Mouse (Mus musculus) T-cell, adult 2 months (primary cell): Measurements from ENCODE around the gene Txlng.
"Not testable (repeated sequence)": the region's sequence is repeated elsewhere in the genome, so short reads cannot be mapped to it uniquely, and the experiment has no call there.

Source experiments
- DNase-seq: peaks from one replicate; pipeline ENCODE4 v3.0.0; 2022; ENCODE audit warnings: low spot score

Gene Txlng

GRCm38 (mm10) chrX:162829203-162829708 is at the start of gene Txlng:
Txlng (minus strand) TSS chrX:162829454.
- peak; percentile 96 for DNase-seq

GRCm38 (mm10) chrX:162878236-162878635 is 49.0 kb upstream of the Txlng start:
- no peak for DNase-seq

DNA sequence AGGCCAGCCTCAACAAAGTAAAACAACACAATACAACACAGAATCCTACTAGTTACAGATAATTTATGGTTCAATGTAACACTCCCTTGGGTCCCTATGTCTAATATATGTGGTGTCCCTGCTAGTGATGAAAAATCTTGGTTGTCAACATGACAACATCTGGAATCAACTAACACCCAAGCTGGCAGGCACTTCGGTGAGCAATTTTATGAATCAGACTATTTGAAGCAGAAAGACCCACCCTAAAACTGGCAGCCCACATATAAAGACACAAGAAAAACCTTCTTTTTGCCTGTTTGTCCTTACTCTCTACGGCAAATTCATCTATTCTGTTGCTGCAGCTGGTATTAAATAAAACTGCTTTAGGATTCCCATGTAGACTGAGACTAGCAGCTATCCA is 44.5 kb upstream of the Txlng start:
- DNase-seq: no peak

GRCm38 (mm10) chrX:162871734-162872517 is 42.7 kb upstream of the Txlng start:
- peak; percentile 18 for DNase-seq

GRCm38 (mm10) chrX:162868294-162868965 is 39.2 kb upstream of the Txlng start:
- peak; percentile 11 for DNase-seq

DNA sequence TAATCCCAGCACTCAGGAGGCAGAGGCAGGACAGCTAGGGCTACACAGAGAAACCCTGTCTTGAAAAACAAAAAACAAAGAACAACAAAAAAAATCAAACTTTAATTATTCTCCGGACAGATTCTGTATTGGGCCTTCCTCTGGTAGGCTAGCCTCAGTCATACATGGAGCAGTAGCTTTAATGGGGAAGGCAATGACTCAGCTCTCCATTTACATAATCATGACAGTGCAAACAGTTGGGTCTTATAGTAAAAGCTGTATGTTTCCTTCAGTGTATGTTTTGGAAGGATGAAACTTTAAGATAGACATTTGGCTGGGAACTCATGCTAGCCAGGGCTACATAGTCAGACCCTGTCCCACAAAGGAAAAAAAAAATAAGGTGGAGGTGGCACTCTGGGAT is 19.4 kb upstream of the Txlng start:
- DNase-seq: no peak

DNA sequence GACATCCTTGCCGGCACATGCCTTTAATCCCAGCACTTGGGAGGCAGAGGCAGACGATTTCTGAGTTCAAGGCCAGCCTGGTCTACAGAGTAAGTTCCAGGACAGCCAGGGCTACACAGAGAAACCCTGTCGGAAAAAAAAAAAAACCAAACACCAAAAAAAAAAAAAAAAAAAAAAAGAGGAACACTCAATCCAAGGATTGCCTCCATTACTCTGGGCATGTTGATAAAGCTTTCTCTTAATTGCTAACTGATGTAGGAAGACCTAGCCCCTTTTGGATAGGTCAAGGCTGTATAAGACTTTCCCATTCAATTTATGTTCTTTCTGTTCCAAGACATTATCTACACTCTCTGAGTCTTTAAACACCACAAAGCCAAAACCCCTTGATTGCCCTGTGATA is 16.3 kb upstream of the Txlng start:
- DNase-seq: no peak

DNA sequence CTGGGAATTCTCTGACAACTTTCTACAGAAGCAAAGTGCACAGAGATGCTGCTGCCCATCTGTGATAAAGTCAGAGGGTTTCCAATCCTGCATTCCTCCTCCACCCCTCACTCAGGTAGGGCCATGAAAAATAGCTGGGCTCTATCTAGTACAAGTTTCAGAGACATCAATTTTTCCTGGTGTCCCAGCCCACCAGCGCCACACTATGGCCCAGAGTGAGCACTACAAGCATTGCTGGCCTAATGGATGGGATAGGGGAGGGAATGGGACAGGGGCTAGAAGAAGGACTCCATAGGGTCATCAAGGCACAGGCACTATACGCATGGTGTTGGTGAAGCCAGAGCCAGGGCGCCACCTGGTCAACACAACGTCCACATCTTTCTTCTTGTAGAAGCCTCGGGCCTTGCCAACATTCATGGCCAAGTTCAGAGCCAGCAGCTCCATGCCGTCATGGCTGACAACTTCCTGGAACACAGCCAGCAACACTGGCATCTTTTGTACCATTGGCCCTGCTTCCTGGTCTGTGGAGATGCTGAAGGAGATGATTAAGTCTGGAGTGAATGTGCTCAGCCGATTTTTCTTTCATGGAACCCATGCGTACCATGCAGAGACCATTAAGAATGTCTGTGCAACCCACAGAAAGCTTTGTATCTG is 15.3 kb upstream of the Txlng start:
- no peak for DNase-seq

- DNase-seq: no peak
Observed at GRCm38 (mm10) chrX:162832101-162832500, 2.8 kb upstream of the Txlng start.

DNA sequence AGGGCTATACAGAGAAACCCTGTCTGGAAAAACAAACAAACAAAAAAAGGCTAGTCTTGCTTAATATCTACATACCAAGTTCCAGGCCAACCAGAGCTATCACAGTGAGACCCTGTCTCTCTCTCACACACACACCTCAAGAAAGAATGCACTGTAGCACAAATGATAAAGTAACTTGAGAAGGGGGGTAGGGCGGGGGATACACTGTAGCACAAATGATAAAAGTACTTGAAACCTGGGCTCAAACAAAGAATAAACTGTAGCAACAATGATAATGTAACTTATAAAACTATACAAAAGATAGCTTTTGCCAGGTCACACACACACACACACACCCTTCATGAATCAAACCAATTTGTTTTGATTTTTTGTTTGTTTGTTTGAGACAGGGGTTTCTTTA is 2.3 kb upstream of the Txlng start:
- DNase-seq: no peak

GRCm38 (mm10) chrX:162831036-162831435 is 1.8 kb upstream of the Txlng start:
- no peak for DNase-seq

- not testable (repeated sequence) for DNase-seq
Observed at GRCm38 (mm10) chrX:162830313-162830712, 1.1 kb upstream of the Txlng start.

DNA sequence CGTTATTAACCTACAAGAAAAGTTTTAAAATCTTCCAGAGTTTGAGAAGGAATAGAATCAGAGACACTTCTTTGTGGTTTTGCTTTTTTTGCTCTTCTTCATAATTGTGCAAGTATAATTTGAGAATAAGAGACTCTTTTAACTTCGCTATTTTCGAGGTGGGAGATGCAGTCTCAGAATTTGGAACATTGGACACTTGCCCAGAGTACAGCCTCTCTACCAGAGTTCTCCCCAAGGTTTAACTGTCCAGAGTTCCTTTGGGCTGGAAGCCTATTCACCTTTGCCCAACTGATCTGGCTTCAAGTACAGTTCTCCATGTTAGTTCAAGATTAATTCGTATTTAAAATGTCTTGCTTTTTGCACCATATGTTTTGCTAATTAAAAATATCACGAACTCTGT is 487 bp upstream of the Txlng start:
- DNase-seq: no peak

- DNase-seq: no peak
Observed at GRCm38 (mm10) chrX:162828783-162829182, 471 bp downstream of the Txlng start.

- no peak for DNase-seq
Observed at GRCm38 (mm10) chrX:162828016-162828415, 1.2 kb downstream of the Txlng start.

DNA sequence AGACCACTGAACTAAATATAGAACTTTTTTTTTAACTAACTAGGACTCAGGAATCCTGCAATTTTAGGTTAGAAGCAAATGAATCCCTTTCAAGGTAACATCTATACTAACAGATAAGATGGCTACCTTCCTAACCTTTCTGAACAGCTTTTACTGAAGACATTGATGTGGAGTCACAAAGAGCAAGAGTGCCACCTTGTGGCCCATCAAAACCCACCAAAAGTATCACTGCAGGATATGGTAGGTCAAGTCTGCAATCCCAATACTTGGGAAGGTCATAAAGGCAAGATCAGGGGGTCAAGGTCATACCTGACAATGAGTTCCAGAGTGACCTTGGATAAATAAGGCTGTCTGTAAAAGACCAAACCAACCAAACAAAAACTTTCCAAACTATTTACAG is 28.9 kb downstream of the Txlng start:
- DNase-seq: peak; percentile 39

GRCm38 (mm10) chrX:162791392-162791791 is 37.9 kb downstream of the Txlng start:
- DNase-seq: peak; percentile 2

GRCm38 (mm10) chrX:162788372-162788771 is 40.9 kb downstream of the Txlng start:
- DNase-seq: no peak

DNA sequence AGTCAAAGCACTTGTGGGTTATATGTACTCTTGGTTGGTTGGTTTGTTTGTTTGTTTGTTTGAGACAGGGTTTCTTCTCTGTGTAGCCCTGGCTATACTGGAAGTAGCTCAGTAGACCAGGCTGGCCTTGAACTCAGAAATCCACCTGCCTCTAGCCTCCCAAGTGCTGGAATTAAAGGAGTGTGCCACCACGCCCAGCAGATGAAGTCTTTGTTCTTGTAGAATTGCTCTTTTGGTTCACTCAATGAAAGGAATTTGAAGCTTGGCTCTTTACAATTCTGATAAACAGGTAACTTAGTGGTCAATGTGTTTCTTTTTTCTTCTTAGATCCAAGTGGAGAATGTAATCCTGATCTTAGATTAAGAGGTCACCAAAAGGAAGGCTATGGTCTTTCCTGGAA is 58.5 kb downstream of the Txlng start:
- DNase-seq: no peak

DNA sequence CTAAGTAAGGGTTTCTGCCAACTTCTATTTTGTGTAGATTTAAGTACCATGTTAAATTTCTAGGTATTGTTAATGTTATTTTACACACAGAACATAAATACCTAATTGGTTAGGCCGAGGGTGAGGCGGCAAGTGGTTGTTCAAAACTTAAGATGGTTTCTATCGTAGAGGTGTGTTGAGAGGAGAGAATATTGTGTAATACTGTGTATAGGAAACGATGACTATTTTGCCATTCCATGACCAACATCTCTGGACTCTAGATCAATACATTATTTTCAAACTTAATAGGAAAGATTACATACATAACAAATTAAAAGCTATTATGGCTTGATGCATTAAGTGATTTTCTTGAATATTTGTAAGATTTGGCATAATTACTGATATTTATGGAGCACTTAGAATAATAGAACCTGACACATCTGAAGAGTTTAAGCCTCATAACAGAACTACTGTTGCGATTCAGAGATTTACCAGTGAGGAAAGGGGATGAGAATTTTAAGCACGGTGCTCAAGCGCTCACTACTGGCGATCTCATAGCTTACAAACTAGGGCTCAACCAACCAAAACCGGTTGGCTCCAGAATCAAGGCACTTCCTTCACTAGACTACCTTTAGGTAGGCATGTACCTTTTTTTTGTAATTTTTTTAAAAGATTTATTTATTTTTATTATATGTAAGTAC is 67.4 kb downstream of the Txlng start:
- no peak for DNase-seq

DNA sequence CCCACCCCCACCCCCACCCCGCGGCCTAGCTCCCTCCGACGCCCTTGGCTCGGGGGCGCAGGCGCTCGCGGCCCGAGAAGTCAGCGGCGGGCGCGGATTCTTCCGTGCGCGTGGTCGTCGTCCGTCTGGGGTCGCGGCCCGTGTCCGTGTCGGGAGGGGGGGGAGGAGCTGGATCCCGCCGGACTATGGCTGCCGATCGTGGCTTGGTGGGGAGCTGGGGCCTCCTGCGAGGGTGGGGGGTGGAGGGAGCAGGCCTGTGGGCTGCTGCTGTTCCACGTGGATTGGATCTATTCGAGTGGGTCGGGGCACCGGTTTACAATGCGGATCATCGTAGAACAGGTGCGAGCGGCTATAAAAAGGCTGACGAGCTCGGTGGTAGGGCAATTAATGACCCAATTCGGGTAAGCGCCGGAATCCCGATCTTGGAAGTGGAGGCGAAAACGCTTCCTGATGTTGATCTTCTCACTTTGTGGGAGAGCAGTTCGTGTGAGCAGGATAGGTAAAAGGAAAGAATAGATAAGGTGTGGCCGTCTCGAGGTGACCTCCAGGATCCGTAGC is 68.2 kb downstream of the Txlng start:
- DNase-seq: no peak
